Mouse (Mus musculus): ENCODE data around the gene Nfkb2.
A peak's percentile ranks its signal among the peaks of the same experiment; 100 is the strongest.

Nfkb2 gene

DNA sequence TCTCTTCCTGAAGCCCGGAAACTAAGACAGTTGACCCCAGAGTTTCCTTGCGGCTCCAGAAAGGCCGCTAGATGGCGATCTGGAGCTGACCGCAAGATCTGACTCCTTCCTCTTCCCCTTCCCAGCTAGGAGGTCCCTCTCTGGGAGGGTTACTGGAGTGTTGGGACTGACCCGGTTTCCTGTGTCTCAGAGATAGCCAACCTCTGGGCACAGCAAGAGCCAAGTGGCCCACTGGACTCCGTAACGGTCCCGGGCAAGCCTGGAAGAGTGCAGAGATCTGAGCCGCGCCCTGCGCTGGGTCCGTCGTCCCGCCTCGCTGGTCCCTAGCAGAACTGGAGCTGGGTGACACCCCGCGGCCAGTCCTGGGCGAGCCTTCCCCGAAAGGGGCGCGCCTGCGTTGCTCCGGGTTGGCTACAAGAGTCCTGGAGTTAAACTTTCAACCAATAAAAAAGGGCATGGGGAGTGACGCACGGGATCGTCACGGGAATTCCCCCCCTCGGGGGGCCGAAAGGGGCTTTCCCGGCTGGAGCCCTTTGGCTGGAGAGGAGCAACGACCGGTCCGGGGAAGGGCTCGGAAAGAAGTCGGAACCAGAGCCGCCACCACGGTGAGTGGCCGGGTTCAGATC is at the start of gene Nfkb2:
Nfkb2 (plus strand) TSS at position 105 of the 626 bp plus-strand sequence.
- peak; percentile 77 for DNase-seq

DNA sequence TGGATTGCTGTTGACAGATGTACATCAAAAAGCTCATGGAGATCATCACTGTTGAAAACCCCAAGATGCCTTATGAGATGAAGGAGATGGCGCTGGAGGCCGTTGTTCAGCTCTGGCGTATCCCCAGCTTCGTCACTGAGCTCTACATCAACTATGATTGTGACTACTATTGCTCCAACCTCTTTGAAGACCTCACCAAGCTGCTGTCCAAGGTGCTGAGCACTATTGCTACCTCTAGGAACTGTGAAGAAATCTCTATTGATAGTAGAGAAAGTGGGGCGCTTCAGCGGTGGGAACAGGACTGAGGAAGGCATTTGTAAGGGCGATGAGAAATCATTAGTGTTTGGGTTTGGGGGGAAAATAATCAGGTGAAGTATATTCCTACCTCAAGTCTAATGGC is 39.4 kb upstream of the Nfkb2 start:
- DNase-seq, result no peak

DNA sequence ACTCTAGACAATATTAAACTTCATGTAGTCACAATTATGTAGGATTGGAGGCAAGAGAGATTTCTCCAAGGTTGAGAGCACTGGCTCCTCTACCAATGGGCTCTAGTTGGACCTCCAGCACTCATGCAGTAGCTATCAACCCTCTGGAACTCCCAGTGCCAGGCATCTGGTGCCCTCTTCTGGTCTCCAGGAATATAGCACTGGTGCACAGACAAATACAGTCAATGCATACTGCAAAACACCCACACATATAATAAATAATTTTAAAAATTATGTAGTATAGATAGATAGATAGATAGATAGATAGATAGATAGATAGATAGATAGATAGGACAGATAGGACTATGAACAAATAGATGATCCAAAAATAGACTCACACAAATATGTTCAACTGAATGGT is 28.8 kb upstream of the Nfkb2 start:
- DNase-seq, result no peak

DNA sequence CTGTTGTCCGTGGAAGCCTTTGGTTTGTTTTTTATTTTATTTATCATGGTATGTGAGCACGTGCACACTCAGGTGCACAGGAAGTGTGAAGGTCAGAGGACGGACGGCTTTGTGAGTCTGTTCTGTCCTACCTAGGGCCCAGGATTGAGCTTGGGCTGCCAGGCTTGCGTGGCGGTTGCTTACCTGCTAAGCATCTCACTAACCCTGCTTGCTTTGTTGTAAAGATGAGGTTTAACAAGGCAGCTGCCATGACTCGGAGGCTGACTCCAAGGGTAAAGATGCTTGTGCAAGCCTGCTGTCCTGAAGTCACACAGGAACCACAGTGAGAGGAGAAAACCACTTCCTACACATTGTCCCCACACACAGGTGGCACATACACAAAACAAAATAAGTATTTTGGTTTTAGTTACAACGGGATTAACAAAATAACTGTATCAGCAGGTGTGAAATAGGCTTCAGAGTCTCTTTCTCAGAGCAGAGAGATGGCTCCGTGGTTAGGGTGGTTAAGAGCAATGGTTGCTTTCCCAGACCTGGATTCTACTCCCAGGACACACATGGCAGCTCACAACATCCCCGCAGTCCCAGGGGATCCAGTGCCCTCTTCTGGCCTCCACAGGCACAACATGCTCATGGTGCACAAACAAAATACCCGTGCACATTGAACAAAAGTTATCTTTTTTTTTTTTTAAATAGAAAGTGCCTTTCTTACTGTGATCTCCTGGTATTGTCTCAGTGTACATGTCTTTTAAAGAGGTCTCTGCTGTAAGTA is 21.9 kb upstream of the Nfkb2 start:
- DNase-seq, result no peak

DNA sequence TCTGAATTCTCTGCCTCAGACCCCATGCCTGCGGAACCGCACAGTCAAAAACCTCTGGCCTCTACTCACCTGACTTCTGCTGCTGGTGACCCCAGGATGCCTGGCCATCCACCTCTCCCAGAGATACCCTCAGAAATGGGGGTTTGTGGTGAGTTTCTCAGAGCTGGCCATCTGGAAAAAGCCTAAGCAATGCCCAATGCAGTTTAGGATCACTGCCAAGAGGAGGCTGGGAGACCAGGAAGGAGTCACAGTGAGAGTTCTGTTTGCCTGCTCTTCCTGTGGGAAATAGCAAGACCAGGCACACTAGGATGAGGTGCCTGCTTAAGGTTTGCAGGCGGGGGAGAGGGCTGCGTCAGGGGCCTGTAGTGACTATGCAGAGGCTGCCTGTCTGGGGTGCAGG is 19.4 kb upstream of the Nfkb2 start:
- no peak for DNase-seq

DNA sequence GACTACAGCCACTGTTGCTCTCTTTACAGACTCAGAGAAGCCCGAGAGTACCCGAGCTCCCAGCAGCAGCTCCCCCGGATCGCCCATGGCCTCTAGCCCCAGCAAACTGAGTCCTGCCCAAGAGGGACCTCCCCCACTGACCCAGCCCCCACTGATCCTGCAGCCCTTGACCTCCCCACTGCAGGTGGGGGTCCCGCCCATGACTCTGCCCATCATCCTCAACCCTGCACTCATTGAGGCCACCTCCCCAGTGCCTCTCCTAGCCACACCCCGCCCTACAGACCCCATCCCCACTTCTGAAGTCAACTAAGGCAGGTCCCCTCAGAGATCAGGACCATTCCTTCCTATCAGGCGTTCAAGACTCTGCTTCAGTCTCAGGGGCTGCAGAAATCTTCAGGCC is 18.5 kb upstream of the Nfkb2 start:
- no peak for DNase-seq

DNA sequence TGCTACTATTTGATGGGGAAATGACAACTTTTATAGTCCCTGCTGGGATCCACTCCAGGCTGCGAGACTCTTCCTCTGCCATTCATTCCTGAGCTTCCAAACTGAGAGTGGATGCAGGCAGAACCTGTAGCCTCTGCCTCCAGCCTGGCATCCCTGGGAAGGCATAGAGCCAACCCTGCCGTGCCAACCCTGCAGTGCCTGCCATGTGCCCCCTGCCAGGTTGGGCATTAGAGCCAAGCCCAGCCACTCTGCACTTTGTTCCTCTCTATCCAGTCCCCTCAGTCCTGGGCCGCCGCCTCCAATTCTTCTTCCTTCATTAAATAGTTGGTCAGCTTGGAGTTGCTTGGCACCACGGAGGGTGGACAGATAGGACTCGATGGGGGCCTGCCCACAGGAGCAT is 18.1 kb upstream of the Nfkb2 start:
- DNase-seq, result no peak

DNA sequence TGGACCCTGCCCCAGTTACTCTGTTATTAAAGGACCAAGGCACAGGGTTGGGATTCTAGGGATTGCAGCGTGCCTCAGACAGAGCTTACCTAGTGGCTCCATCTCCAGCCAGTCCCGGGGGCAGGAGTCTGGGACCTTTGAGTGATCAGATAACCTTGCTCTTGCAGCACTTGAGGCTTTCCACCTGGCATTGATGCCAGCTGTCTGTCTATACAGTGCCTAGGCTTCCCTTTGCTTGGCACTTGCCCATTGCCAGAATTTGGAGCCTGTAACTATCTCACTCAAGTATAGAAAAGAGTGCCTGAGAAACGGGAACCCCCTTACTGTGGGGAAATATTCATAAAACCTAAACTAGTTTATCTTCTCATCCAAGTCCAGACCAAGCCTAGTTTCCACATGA is 17.2 kb upstream of the Nfkb2 start:
- no peak for DNase-seq

DNA sequence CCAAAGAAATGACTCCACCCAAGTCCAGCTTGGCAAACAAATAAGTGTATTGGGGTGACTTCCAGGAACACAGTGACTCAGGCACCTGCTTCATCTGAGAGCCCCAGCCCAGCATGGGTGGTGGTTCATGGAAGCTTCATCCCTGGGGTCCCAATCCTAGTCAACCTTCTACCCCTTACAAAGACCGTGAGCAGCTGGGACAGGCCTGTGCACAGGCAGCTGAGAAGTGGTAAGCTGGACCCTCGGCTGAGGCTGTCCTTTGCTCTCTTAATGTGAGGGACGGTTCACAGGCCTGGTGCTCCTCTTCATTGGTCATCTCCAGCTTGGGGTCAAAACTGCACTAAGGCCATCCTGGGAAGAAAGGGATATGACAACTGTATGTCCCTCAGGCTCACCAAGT is 16.6 kb upstream of the Nfkb2 start:
- no peak for DNase-seq

DNA sequence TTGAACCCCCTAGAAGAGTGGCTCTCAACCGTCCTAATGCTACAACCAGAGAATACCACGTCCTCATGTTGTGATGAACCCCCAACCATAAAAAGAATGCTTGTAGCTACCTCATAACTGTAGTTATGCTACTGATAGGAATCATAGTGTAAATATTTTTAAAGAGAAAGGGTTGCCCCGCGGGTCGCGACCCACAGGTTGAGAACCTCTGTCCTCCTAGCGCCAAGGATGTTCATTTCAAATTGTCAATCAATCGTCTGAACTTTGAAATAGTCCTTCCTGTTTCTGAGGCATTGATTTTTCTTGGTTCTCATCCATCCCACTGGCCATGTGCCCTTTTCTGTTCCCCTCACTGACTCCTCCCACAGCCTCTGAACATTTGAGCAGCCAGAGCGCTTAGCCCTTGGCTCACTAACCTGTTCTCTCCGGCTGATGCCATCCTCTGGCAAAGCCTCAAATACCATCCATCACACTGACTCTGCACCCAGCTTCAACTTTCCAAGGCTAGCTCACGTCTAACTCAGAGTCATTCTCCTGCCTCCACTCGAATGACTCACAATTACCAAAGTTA is 13.5 kb upstream of the Nfkb2 start:
- DNase-seq, result no peak

DNA sequence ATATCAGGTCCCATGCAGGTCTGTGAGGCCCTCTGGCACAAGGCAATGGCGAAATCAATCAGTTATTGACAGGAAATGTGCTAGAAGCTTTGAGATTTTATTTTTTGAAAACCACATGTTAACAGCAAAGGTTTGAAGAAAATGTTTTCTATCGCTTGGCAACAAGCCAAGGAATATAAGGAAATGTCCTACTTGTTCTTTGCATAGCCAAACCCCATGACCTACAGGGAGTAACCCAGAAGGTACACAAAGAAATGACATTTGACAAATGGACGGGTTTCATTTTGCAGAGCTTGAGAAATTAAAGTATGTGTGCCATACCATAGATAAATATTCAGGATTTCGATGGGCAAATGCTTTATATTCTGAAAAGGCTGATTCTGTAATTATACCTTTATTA is 7.2 kb upstream of the Nfkb2 start:
- DNase-seq, result no peak

DNA sequence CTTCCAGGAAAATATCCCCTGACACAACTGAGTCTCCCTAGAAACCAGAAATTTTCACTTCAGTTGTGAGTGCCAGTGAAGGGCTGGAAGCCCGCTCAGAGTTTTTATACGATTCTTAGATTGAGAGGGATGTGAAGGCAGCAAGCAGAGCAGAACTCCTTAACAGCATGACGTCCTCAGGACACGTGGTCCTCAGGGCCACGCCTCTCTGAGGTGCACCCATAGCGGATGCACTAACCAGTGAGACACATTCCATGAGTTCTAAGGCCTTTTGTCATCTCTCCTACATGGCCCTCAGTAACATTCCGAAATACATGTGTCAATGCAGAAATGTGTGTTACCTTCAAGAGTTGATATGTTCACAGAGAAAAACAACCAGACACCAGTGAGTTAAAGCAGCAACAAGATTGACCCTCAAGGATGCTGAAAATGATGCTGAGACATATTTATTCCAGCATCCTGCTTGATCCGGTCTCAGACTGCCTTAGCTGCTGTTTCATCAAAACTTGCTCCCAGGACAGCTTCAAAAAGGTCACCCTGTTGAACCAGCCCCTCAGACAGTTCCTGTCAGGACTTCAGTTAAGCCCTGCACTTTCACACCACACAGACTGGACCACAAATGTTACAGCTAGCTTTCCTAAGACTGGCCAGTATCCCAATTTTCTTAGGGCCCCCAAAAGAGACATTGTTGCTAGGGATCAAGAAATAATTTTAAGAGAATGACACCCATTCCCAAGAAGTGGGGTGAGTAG is 3.6 kb upstream of the Nfkb2 start:
- no peak for DNase-seq

DNA sequence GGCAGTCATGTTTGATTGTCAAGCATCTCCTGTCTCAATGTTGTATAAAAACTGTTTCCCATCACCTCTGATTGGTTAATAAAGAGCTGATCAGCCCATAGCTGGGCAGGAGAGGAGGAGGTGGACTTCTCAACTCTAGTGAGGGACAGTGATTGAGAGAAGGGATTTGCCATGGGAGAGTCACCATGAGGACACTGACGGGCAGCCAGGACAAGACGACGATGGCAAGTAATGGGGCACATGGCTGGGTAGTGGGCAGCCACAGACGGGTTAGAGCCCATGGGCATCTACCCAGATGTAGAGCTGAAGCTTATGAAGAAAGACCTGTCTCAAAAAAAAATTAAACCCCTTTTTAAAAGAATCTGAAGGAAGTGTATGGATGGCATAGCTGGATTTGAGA is 1.6 kb upstream of the Nfkb2 start:
- no peak for DNase-seq

DNA sequence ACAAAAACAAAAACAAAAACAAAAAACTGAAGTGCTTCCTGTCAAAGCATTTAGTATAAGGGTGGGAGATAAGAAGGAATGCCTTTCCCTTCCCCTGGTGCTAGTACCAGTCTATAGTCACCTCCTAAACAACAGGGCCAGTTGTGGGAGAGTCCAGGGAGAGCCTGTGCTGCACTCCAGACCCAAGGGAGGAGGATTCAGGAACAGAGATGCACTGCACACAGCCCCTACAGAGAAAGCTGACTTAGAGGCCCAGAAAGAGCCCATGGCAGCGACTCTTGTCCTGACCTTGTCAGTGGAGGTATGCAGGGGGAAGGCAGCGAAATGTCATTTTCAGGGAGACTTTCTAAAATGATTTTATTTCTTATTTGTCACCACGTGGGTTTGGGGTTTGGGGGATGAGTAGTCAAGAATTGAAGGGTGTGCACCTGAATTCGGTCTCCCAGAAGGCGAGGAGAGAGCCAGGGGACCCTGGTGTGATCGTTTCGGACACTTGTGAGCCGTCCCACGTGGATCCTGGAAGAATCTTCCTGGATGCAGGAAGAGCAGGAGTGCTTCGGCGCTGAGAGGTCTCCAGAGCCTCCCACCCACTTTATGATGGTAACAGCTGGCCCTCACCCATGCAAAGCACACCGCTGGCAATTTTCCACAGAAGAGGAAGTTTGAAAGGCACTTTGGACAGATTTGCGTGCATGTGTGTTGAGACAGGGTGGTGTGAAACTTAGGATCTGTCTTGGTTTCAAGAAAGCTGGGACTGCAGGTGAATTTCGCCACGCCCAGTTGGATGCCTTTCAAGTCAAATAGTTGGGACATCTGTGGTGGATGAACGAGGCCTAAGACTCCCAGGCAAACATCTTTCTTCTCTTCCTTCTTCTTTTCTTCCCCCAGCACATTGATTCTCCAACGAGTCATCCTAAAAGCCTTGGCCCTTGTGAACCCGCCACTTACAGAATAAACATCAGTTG is 587 bp upstream of the Nfkb2 start:
- DNase-seq, result no peak

DNA sequence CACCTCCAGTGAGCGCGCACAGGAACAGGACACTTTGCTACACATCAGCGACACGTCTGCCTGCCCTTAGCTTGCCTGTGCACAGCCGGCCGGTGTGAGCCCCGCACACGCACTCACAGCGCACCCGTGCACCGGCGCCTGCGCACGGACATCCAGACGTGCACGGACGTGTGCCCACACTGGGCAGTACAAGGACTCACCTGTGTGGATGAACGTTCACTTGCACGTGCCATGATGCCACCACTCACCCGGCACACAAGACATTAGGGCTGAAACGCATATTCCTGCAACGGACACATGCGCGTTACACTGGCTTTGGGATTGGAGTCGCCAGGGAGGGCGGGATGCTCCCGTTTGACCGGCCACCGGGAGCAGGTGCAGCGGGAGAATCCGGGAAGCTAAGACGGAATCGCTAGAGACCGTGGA is 801 bp downstream of the Nfkb2 start:
- no peak for DNase-seq

DNA sequence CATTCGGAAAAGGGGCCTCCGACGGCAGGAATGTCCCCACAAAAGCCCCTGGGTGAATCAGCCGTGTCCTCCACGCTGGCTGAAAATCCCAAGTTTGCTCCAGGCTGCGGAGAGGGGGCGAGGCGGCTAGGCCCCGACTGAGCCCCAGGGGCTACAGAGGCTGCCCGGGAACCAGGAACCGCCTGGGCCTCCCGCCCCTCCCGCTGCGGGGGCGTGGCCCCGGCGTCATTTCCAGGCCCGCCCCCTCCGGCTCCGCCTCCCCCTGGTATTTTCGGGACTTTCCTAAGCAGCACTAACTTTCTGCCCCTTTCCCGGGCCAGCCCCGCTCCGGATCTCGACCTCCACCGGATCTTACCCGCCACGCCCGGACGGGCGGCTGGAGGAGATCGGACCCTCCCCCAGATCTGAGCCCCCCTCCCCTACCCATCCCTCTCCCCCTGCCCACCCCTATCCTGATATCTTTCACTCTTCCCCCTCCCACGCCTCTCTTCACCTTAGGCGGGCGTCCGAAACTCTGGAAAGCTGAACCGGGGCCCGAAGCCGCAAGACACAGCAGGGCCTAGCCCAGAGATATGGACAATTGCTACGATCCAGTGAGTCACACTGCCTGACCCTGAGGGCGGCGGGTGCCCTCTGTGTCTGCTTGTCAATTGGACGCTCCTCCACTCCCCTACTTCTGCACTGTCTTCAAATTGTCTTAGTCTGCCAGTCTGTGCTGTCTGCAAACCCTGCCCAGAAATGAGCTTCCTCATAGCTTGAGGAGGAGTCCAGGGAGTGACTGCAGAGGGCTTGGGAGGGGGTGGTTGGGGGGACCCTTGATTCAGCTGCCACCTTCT is 1.5 kb downstream of the Nfkb2 start:
- DNase-seq, result peak; percentile 74

DNA sequence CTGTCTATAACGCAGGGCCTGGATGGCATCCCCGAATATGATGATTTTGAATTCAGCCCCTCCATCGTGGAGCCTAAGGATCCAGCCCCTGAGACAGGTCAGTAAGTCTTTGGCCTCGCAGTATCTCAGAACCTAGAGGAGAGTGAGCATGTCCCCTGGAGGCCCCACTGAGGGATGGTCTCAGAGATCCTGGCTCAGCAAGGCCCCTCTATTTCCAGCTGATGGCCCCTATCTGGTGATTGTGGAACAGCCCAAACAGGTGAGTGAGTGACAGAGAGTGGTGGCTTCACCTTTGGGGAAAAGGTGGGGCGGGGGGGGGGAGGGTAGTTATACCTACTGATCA is 2.1 kb downstream of the Nfkb2 start:
- DNase-seq, result no peak

DNA sequence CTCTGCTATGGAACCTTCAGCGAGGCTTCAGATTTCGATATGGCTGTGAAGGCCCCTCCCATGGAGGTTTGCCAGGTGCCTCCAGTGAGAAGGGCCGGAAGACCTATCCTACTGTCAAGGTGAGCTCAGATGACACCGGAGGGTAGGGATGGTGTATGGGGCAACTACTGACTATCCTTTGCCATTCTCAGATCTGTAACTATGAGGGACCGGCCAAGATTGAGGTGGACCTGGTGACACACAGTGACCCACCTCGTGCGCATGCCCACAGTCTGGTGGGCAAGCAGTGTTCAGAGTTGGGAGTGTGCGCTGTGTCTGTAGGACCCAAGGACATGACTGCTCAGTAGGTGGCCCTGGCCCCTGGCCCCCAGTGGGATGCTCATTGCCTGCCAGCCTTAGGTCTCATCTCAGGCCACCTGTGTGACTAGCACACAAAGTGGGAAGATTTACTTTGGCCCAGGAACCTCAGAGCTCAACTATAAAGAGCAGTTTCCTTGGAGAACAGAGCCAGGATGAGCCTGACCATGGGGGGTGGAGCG is 2.7 kb downstream of the Nfkb2 start:
- no peak for DNase-seq

DNA sequence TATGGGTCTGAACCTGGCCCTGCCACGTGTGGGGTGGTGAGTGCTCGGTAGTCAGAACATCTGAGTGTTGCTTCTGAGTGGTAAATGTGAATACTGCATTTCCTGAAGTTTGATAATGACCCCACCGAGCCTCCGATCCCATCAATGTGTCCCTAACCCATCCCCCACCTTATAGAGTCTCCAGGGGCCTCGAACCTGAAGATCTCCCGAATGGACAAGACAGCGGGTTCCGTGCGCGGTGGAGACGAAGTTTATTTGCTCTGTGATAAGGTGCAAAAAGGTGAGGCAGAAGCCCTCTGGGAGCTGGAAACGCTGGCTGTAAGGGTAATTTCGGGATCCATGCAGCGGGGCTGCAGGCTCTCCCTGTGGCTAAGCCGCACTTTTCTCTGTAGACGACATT is 3.7 kb downstream of the Nfkb2 start:
- no peak for DNase-seq

DNA sequence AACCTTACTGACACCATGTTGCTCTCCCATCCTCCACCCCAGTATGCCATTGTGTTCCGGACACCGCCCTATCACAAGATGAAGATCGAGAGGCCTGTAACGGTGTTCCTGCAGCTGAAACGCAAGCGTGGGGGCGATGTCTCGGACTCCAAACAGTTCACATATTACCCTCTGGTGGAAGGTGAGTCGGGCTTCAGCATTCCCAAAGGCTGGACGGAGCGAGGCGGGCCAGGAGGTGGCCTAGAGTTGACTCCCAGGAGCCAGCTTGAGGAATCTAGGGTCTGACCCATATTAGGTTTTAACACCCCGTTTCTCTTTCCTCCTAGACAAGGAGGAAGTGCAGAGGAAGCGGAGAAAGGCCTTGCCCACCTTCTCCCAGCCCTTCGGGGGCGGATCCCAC is 4.2 kb downstream of the Nfkb2 start:
- no peak for DNase-seq

DNA sequence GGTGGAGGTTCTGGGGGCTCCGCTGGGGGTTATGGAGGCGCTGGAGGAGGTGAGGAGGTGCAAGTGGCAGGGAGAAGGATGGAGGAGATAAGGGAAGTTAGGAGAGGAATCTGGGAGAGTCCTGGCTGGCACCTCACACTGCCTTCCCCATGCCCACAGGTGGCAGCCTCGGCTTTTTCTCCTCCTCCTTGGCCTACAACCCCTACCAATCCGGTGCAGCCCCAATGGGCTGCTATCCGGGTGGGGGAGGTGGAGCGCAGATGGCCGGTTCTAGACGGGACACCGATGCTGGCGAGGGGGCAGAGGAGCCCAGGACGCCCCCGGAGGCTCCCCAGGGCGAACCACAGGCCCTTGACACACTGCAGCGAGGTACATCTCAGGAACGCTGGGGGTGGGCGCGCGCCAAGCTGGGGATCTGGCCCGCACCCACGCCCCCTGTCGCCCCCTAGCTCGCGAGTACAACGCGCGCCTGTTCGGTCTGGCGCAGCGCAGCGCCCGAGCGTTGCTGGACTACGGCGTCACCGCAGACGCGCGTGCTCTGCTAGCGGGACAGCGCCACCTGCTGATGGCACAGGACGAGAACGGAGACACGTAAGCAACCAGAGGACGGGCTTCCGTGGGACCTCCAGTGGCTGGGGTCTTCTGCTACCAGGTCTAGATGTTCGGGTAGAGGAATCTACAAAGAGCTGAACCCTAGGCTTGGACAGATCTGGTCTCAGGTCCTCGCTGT is 4.8 kb downstream of the Nfkb2 start:
- peak; percentile 89 for DNase-seq

Data from right cerebral cortex, adult 18-20 months (tissue).